Mouse (Mus musculus) thymus, adult 2 months (tissue): ENCODE data around the gene Hnrnpul1.

Source experiments
- CTCF ChIP-seq: fragments of 200-500 bp; IDR thresholded peaks from 2 replicates; pipeline ENCODE4 v1.5.1; 2012; ENCODE audit warnings: mild to moderate bottlenecking, control low read depth, low read length, moderate library complexity, borderline replicate concordance; ENCODE audit not compliant: control insufficient read depth, poor library complexity, insufficient read depth; ENCODE audit errors: extremely low read depth
- POLR2A ChIP-seq: fragments of 200-500 bp; IDR thresholded peaks from 2 replicates; pipeline ENCODE4 v1.6.1; 2012; ENCODE audit warnings: mild to moderate bottlenecking, low read length, control low read depth, moderate library complexity; ENCODE audit not compliant: control insufficient read depth, poor library complexity, insufficient read depth; ENCODE audit errors: extremely low read depth

DNA sequence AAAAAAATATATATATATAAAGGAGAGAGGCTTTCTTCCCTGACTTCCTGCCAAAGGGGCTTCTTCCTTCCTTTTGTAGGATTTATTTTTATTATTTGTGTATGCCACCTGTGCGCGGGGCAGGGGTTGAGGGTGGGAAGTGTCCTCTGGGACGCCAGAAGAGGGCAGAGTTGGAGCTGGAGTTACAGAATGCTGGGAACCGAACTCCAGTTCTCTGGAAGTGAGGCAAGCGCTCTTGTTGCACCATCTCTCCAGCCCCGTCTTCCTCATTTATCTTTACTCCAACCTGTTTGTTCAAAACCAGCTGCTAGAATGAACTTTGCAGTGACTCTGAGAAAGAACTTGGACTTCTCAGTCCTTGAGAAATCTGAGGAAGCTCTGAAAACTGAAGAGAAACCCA, 74.6 kb downstream of the Hnrnpul1 start:
- no peak for TF ChIP-seq CTCF
- no peak for TF ChIP-seq POLR2A
